Mouse (Mus musculus): ENCODE data around the gene Maml2.

DNA sequence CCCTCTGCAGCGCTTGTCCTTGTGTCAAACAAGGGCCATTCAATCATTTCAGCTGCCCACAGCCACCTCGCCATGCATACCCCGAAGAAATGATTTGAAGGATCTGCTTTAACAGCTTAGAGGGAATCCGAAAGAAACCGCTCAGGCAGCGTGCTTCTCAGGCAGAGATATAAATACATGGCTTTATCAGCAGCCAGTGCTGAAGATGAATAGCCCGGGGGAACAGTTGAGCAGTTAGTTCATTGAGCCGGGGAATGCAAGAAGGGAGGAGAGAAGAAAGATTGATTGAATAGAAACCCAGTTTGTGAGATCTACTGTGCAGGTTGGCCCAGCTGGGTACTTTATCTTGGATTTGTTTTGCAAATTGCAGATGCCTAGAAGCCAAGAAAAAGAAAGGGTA is 392.6 kb downstream of the Maml2 start:
- TF ChIP-seq POLR2A (IDR thresholded peaks at IDR 0.05; ENCODE audit: extremely low read depth, insufficient read depth, low read length): no peak
- no peak for TF ChIP-seq CTCF (IDR thresholded peaks at IDR 0.05; ENCODE audit: extremely low read depth, insufficient read depth, low read length)

All from cortical plate, adult 2 months (tissue).